Mouse (Mus musculus) embryonic fibroblast, embryonic 13.5 days (primary cell): ENCODE data around the gene Tspan3.

Source experiments
- CTCF ChIP-seq: IDR thresholded peaks from 2 replicates; pipeline ENCODE4 v1.5.1; 2011; ENCODE audit warnings: mild to moderate bottlenecking, control low read depth, low read length, moderate library complexity, borderline replicate concordance; ENCODE audit not compliant: insufficient read depth
- POLR2A ChIP-seq: IDR thresholded peaks from 2 replicates; pipeline ENCODE4 v1.6.1; 2011; ENCODE audit warnings: low read depth, mild to moderate bottlenecking, control low read depth, low read length, moderate library complexity

DNA sequence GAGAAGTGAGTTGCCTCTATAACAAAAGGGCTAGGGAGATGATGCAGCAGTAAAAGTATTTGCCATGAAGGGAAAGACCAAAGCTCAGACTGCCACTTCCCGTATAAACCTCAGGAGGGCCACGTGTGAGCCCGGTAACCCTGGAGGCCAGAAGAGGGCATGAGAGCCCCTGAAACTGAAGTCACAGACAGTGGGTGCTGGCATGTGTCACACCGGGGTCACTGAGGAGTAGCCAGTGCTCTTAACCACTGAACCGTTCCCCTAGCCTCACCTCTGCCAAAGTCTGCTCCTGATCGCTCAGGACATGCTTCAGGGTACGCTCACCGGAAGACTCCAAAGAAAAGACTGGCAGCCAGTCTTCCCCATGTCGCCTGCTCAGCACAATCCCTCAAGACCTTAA, 23.5 kb downstream of the Tspan3 start:
- TF ChIP-seq CTCF (no peak), POLR2A (no peak)
